Mouse (Mus musculus) MEL (cell line): ENCODE data around the gene Olfr38.

Experiments used
- CTCF ChIP-seq, 3 experiments: IDR thresholded peaks in 2 of 3; conservative IDR thresholded peaks in 1 of 3; 2 replicates each; pipeline ENCODE4 v1.5.1; 2011 to 2012; ENCODE audit warnings: low read length in 3 of 3, low read depth in 2 of 3, mild to moderate bottlenecking in 2 of 3, improper control_type of control experiment in 1 of 3, inconsistent platforms in 1 of 3, mixed read lengths in 1 of 3, moderate library complexity in 1 of 3; ENCODE audit not compliant: control insufficient read depth in 1 of 3, insufficient read depth in 1 of 3, poor library complexity in 1 of 3, severe bottlenecking in 1 of 3
- EP300 ChIP-seq, 2 experiments: IDR thresholded peaks; 2 replicates each; pipeline ENCODE4 v1.6.1; 2011; ENCODE audit warnings: improper control_type of control experiment in 2 of 2, low read length in 2 of 2, low read depth in 1 of 2, mild to moderate bottlenecking in 1 of 2
- ETS1 ChIP-seq: IDR thresholded peaks from 2 replicates; pipeline ENCODE4 v1.6.1; 2012; ENCODE audit warnings: low read depth, mild to moderate bottlenecking, inconsistent platforms, low read length, improper control_type of control experiment, moderate library complexity
- POLR2A ChIP-seq, 2 experiments: IDR thresholded peaks; 2 replicates each; pipeline ENCODE4 v1.6.1; 2011 to 2012; ENCODE audit warnings: low read length in 2 of 2, mild to moderate bottlenecking in 2 of 2, control low read depth in 1 of 2, improper control_type of control experiment in 1 of 2, low read depth in 1 of 2, moderate library complexity in 1 of 2; ENCODE audit not compliant: control insufficient read depth in 1 of 2, insufficient read depth in 1 of 2, poor library complexity in 1 of 2

- TF ChIP-seq CTCF (IDR thresholded peaks at IDR 0.05 in 2 of 3, conservative IDR thresholded peaks at IDR 0.05 in 1 of 3; ENCODE audit: control insufficient read depth in 1 of 3, insufficient read depth in 1 of 3, low read depth in 2 of 3, low read length in 3 of 3, poor library complexity in 1 of 3, severe bottlenecking in 1 of 3), result no peak
- TF ChIP-seq ETS1, result no peak
- no peak for TF ChIP-seq EP300 (IDR thresholded peaks at IDR 0.05; ENCODE audit: low read depth in 1 of 2, low read length in 2 of 2)
- TF ChIP-seq POLR2A (IDR thresholded peaks at IDR 0.05; ENCODE audit: control insufficient read depth in 1 of 2, insufficient read depth in 1 of 2, low read depth in 1 of 2, low read length in 2 of 2, poor library complexity in 1 of 2), result no peak
Observed at GRCm38 (mm10) chr6:42784793-42785192, 28.6 kb downstream of the Olfr38 start, which contains the start of gene Olfr452.
